Mouse (Mus musculus): Measurements from ENCODE around the gene Gm47429.
A peak's percentile ranks its signal among the peaks of the same experiment; 100 is the strongest.
"Not testable (repeated sequence)": the region's sequence is repeated elsewhere in the genome, so short reads cannot be mapped to it uniquely, and the experiment has no call there.

Gene Gm47429

GRCm38 (mm10) chr13:50443812-50444211, at the start of gene Gm47429:
TSS of gene Gm47429 (minus strand) at chr13:50443912.
- no peak for DNase-seq (ENCODE audit: low spot score in 2 of 2)

GRCm38 (mm10) chr13:50488510-50488909, 44.8 kb upstream of the Gm47429 start:
- not testable (repeated sequence) for DNase-seq (ENCODE audit: low spot score in 2 of 2)

GRCm38 (mm10) chr13:50467007-50467406, 23.3 kb upstream of the Gm47429 start, which contains the start of gene Nutm2:
TSS of gene Nutm2 (plus strand) at chr13:50467307.
- DNase-seq (ENCODE audit: low spot score in 2 of 2), result no peak

- peak in 1 of 2 experiments; percentile 2 for DNase-seq (ENCODE audit: low spot score in 2 of 2)
Measured at GRCm38 (mm10) chr13:50464621-50465562, 21.2 kb upstream of the Gm47429 start.

GRCm38 (mm10) chr13:50460433-50460832, 16.7 kb upstream of the Gm47429 start:
- DNase-seq (ENCODE audit: low spot score in 2 of 2), result not testable (repeated sequence)

- no peak for DNase-seq (ENCODE audit: low spot score in 2 of 2)
Measured at GRCm38 (mm10) chr13:50453426-50453825, 9.7 kb upstream of the Gm47429 start.

- DNase-seq (ENCODE audit: low spot score in 2 of 2), result not testable (repeated sequence)
Measured at GRCm38 (mm10) chr13:50452266-50452665, 8.6 kb upstream of the Gm47429 start.

GRCm38 (mm10) chr13:50445261-50445660, 1.5 kb upstream of the Gm47429 start:
- DNase-seq (ENCODE audit: low spot score in 2 of 2), result no peak

- DNase-seq (ENCODE audit: low spot score in 2 of 2), result no peak
Measured at GRCm38 (mm10) chr13:50426686-50427085, 17.0 kb downstream of the Gm47429 start.

- DNase-seq (ENCODE audit: low spot score in 2 of 2), result no peak
Measured at GRCm38 (mm10) chr13:50424517-50424916, 19.2 kb downstream of the Gm47429 start.

- no peak for DNase-seq (ENCODE audit: low spot score in 2 of 2)
Measured at GRCm38 (mm10) chr13:50423625-50424209, 20.0 kb downstream of the Gm47429 start.

- DNase-seq (ENCODE audit: low spot score in 2 of 2), result no peak
Measured at GRCm38 (mm10) chr13:50418421-50418820, 25.3 kb downstream of the Gm47429 start.

- DNase-seq (ENCODE audit: low spot score in 2 of 2), result peak; percentile 46 to 67
Measured at GRCm38 (mm10) chr13:50417389-50418183, 26.1 kb downstream of the Gm47429 start, which contains the start of gene Fbxw17. TSS of gene Fbxw17 (plus strand) at chr13:50417864.
